Mouse (Mus musculus) cerebellum, postnatal 36 days (tissue): ENCODE results near the gene Ednra.

Source experiments
- DNase-seq, 2 experiments: peaks; one replicate each; pipeline ENCODE4 v3.0.0; 2021 to 2022; ENCODE audit warnings: mixed read lengths in 2 of 2

The Ednra gene

GRCm38 (mm10) chr8:77724046-77724930 lies at the start of gene Ednra:
Gene Ednra, minus strand, starts transcription at chr8:77724464.
- DNase-seq, result no peak

DNA sequence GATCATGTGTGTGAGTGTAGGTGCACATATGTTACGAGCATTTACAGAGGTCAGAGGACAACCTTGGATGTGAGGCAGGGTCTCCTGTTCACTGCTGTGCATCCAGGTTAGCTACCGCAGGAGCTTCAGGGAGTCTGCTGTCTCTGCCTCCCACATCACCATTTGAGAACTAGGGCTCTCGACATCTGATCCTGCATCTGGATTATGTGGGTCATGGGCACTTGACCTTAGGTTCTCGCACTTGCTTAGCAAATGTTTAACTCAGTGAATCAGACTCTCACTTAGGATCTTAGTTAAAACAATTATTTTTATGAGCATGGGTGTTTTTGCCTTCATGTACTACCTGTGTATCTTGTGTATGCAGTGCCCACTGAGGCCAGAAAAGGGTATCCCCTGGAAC lies 49.6 kb upstream of the Ednra start:
- no peak for DNase-seq

DNA sequence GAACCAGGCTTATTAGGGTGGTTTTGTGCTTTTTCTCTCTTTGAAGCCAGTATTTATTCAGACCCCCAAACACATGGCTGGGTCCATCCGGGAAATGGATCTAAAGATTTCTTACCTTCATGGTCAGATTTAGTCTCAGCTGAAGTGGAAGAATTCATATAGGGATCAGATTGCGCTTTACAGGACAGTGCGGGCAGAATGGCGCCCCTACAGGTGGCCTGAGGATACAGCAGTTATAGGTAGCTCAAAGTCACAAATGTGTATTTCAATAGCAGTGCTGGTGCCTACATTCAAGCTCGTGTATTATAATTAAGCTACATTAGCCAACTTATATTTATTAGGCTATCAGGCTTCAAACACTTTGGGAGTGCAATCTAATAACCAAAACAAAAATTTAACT lies 49.0 kb upstream of the Ednra start:
- no peak for DNase-seq

GRCm38 (mm10) chr8:77772210-77772886 lies 48.1 kb upstream of the Ednra start:
- DNase-seq, result no peak

GRCm38 (mm10) chr8:77770966-77771365 lies 46.7 kb upstream of the Ednra start:
- no peak for DNase-seq

- no peak for DNase-seq
Observed at GRCm38 (mm10) chr8:77768916-77769315, 44.7 kb upstream of the Ednra start.

GRCm38 (mm10) chr8:77764253-77764652 lies 40.0 kb upstream of the Ednra start:
- DNase-seq, result no peak

GRCm38 (mm10) chr8:77762967-77763366 lies 38.7 kb upstream of the Ednra start:
- DNase-seq, result no peak

- no peak for DNase-seq
Observed at GRCm38 (mm10) chr8:77755441-77755840, 31.2 kb upstream of the Ednra start.

GRCm38 (mm10) chr8:77753796-77754195 lies 29.5 kb upstream of the Ednra start:
- no peak for DNase-seq

GRCm38 (mm10) chr8:77752041-77752440 lies 27.8 kb upstream of the Ednra start:
- DNase-seq, result no peak

DNA sequence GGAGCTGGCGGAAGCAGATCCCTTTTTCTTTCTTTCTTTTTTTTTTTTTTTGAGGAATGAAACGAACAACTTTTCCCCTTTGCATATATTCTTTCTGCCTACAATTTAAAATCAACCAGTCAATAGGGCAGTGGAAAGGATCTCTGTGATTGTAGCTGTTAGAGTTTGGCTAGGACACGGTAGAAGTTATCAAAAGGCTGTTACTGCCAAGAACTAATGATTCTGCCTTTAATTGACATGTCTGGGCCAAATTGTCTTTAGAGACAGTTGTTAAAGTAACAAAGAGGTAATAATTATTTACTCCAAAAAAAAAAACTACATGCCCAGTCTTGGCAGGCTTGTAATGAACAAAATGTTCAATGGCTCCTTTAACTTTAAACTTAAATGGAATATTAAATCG lies 26.1 kb upstream of the Ednra start:
- DNase-seq, result no peak

- DNase-seq, result no peak
Observed at GRCm38 (mm10) chr8:77744476-77744875, 20.2 kb upstream of the Ednra start.

- DNase-seq, result no peak
Observed at GRCm38 (mm10) chr8:77742395-77742794, 18.1 kb upstream of the Ednra start.

- DNase-seq, result no peak
Observed at GRCm38 (mm10) chr8:77741050-77741777, 16.9 kb upstream of the Ednra start.

DNA sequence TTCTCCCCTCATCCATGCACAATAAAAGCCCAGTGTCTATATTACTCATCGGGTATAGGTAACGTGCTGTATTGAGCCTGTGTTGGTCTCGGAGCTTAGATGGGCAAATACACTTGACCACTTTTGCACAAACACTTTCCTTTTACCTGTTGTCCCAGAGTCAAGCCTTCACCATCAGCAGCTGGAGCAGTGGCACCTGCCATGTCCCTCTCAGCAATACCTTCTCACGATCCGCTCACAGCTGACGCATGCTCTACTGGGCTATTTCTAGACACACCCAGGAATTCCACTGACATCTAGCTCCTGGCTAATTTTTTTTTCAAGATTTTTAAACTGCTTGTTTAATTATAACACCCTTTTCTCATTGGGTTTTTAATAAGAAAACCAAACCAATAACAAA lies 14.2 kb upstream of the Ednra start:
- no peak for DNase-seq

DNA sequence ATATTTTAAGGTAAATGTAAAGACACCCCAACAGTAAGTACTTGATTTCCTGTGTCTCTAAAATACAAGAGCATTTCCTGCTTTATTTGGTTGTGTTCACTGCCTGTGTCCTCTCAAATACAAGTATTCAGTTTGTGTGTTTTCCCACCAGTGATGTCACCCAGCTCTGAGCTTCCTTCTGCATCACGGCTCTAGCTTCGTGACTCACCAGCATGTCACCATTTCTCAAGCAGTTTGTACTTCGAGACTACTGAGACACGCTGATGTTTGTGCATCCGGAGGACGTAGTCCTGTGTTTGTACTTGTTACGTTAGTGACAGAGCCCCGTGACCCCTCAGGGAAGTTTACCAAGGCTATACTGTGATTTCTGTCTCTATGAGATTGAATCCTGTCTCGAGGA lies 13.1 kb upstream of the Ednra start:
- no peak for DNase-seq

DNA sequence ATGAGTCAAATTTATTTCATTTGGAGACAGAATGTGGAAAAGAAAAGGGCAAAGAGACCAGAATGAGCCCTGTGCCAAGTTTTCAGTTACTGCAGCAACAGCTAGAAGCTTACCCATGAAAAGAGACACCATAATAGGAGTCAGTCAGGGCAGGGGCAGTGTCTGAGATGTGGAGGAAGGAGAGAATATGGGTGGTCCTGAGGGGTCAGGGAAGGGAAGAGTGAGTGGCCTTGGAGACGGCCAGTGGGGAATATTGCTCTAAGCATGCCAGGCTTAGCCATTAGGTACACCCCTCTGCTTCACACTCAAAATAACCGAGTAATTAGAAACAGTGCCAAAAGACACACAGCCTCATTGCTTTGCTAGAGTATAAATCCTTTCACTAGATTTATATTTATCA lies 9.5 kb upstream of the Ednra start:
- DNase-seq, result no peak

DNA sequence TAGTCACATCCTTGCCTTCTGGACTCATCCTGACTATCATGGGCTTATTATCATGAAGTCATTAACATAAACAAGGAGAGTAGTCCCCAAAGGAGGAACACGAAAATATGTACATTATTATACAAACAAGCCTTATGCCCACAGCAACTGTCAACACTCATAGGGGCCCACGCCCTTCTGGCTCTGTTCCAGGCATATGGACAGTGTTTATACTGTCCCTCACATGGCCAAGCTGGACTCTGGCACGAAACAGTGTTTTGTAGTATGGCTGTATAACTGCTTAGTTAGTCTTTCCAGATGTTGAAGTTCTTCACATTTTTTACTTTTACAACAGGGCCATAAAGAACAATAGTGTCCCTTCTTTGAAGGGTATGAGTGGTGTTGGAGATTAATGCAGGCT lies 8.7 kb upstream of the Ednra start:
- DNase-seq, result no peak

DNA sequence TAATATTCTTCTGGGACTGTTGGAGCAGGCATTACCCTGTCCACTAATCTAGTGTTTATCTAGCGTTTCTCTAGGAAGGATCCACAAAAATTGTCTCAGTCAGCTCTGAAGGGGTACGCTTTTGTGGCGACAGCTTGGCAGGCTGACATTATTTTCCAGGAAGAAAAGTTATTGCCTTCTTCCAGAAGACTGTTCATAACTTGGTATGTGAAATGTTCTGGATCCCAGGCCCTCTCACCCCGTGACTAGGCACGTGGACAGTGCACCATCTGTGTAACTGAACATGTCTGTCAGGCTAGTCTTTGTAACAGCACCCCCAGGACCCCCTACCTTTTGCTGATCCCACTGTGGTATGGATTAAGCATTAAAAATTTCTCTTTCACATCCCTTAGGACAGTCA lies 1.1 kb upstream of the Ednra start:
- DNase-seq, result no peak

DNA sequence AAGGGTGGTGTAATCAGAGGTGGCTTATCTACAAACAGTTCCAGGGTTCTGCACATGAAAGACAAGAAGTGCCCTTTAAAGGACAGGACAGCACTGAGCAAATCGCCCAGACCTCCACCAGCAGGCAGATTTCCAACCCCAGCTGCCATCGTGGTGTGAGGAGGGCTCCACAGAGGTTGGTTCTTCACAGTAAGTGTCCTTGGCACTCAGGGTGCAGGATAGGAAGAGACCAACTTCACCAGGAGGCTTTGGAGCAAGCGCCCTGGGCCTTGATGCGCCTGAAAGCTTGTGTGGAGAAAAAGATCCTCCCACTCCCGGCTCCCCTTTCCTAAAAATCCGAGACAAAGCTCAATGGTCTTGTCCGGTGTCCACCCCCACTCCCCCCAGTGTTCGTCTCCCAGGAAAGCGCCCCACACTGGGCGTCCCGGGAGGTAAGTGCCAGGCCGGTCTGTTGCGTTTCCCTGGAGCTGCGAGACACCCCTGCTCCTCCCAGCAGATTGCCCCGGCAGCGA lies 674 bp downstream of the Ednra start:
- DNase-seq, result no peak

DNA sequence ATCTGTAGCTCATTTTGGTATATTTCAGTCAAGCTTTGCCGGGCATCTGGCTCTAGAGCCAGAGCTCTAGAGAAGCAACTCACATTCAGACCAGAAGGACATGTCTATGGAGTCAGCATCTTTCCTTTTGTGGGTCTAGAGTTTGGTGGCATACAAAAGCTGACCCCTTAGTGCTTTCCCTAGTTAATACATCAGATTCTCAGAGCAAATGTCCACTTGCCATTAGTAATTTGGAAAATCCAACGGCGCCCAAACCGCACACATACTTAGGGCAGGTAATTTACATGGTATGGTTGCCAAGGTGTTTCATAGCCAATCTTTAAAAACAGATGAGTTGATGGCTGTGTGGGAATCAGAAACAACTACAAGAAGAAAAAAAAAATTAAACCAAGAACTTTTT lies 1.2 kb downstream of the Ednra start:
- DNase-seq, result no peak

- DNase-seq, result no peak
Observed at GRCm38 (mm10) chr8:77718933-77719332, 5.3 kb downstream of the Ednra start.
